Comparison of ENCODE assay signal across 9 mouse cellular contexts in the genomic region with DNA sequence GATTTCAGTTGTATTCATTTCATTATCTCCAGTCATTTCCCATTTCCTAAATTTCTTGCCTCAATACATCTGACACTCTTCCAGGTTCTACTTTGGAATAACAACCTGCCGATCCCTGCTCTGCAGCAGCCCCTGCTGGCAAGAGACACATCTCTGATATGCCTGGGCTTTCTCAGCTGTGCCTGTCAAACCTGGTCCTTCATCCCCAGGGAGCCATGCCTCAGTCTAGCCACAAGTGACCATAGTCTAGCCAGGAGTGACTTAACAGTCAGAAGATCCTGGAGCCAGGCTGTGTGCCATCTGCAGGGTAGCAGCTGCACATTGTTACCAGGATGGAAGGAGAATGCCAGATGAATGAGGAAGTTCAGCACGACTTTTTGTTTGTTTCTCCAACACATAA.
DNase-seq lines count a peak whose midpoint lies in the region; ATAC-seq lines count a peak whose summit lies in the region.
"Had no signal": no experiment of that assay in that cellular context is flagged by ENCODE, and none has a peak within 500 bp of the region (broad histone marks: within the 10 kb centered on the region; RNA-seq: fewer than 3 reads in every experiment).

No protein-coding gene starts in this region.

- H3K4me1 ChIP-seq in embryonic facial prominence, embryonic 11.5 days (ENCODE audit: control insufficient read depth, insufficient read depth, low read length) = no peaks in the 10 kb centered on the region
- H3K4me1 ChIP-seq in midbrain, embryonic 12.5 days = no peaks in the 10 kb centered on the region

- no peaks in the 10 kb centered on the region for H3K27me3 ChIP-seq in embryonic facial prominence, embryonic 11.5 days (ENCODE audit: control insufficient read depth, insufficient read depth, low read length)
- no peaks in the 10 kb centered on the region for H3K27me3 ChIP-seq in midbrain, embryonic 12.5 days
- H3K27me3 ChIP-seq: limb, embryonic 12.5 days had no signal

- H3K27ac ChIP-seq in embryonic facial prominence, embryonic 11.5 days (replicated peaks; ENCODE audit: low read depth, low read length) = no peak overlapping the region
- no peak overlapping the region for H3K27ac ChIP-seq in midbrain, embryonic 12.5 days (replicated peaks)
- H3K27ac ChIP-seq: limb, embryonic 12.5 days had no signal

- no peaks in the 10 kb centered on the region for H3K36me3 ChIP-seq in embryonic facial prominence, embryonic 11.5 days (replicated peaks; ENCODE audit: control insufficient read depth, insufficient read depth, low read depth, low read length)
- no peaks in the 10 kb centered on the region for H3K36me3 ChIP-seq in midbrain, embryonic 12.5 days
- H3K36me3 ChIP-seq: limb, embryonic 12.5 days had no signal

- H3K9me3 ChIP-seq in embryonic facial prominence, embryonic 11.5 days (replicated peaks; ENCODE audit: control insufficient read depth, low read length) = no peaks in the 10 kb centered on the region
- no peaks in the 10 kb centered on the region for H3K9me3 ChIP-seq in midbrain, embryonic 12.5 days
- H3K9me3 ChIP-seq: limb, embryonic 12.5 days had no signal

- DNase-seq in urinary bladder, postnatal 25 days (ENCODE audit: low spot score) = peak; percentile 22
- DNase-seq in urinary bladder, postnatal 10 days (ENCODE audit: low spot score) = no peak
- peak; percentile 56 for DNase-seq in embryonic facial prominence, embryonic 11.5 days (ENCODE audit: low spot score)
- DNase-seq in heart, postnatal 4 days = peak; percentile 66
- peak; percentile 50 to 55 for DNase-seq in layer of hippocampus, postnatal 36 days
- peak; percentile 53 for DNase-seq in testis, postnatal 10 days (ENCODE audit: low spot score)
- DNase-seq in thymus, postnatal 4 days = no peak

- ATAC-seq in embryonic facial prominence, embryonic 11.5 days (replicated peaks; ENCODE audit: insufficient number of reproducible peaks, low FRiP score, low TSS enrichment, low read depth) = no peak
- ATAC-seq in midbrain, embryonic 12.5 days (ENCODE audit: low FRiP score, low read depth) = 0 out of 2 replicates have a peak, but pooled peaks have one; percentile 44

- H3K4me2 ChIP-seq in embryonic facial prominence, embryonic 11.5 days (ENCODE audit: low read depth, low read length) = no peak overlapping the region
- no peak overlapping the region for H3K4me2 ChIP-seq in midbrain, embryonic 12.5 days (replicated peaks)
- H3K4me2 ChIP-seq: limb, embryonic 12.5 days had no signal

- H3K4me3 ChIP-seq in embryonic facial prominence, embryonic 11.5 days (ENCODE audit: low read depth, low read length) = no peak overlapping the region
- no peak overlapping the region for H3K4me3 ChIP-seq in midbrain, embryonic 12.5 days
- H3K4me3 ChIP-seq: limb, embryonic 12.5 days had no signal

- WGBS in embryonic facial prominence, embryonic 11.5 days = 33% methylated on average over 2 of the region's 2 CpGs
- WGBS in midbrain, embryonic 12.5 days = 61% methylated on average over 2 of the region's 2 CpGs

- H3K9ac ChIP-seq in embryonic facial prominence, embryonic 11.5 days (replicated peaks; ENCODE audit: low read length) = no peak overlapping the region
- H3K9ac ChIP-seq in midbrain, embryonic 12.5 days (replicated peaks) = no peak overlapping the region
- H3K9ac ChIP-seq: limb, embryonic 12.5 days had no signal

Comparison
In these comparisons a context has a peak if more than half of its experiments do, and no peak if none do; other contexts are left out.
1. DNase-seq: peak in urinary bladder, postnatal 25 days (single experiment), embryonic facial prominence, embryonic 11.5 days (single experiment), heart, postnatal 4 days (single experiment), layer of hippocampus, postnatal 36 days (2 of 2) and testis, postnatal 10 days (single experiment); none in urinary bladder, postnatal 10 days (single experiment) and thymus, postnatal 4 days (single experiment).